Mouse (Mus musculus): ENCODE results near the gene Gm13696. TPM values are rescaled to one million over a fixed set of nuclear protein-coding genes. Genes with fewer than 3 reads are reported as not detected.
"Not testable (repeated sequence)": the region's sequence is repeated elsewhere in the genome, so short reads cannot be mapped to it uniquely, and the experiment has no call there.

The Gm13696 gene
- polyA plus RNA-seq, 1 experiment from 2014 or later, result not detected

DNA sequence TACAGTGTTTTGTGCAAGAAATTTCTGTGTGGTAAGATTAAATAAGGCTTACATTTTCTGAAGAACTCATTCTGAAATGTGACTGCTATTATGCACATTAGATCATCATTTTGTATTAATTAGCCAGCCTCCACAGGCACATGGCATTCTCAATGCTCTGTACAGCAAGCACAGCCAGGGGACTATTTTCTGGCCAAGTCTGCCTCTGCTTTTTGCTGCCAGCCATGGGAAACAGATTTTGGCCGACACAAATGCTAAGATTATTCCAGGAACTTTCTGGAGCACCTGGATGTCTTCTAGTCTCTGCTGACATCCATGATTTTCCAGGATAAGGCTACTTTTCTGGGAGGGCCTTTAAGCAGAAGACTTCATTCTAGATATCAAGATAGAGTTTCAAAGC, 36.0 kb downstream of the Gm13696 start:
- Histone ChIP-seq H3K4me1 (no peaks in the 10 kb centered on the region), H3K4me3 (no peak overlapping the region), H3K9me3 (replicated peaks) (no peaks in the 10 kb centered on the region), H3K36me3 (no peaks in the 10 kb centered on the region), H3K27ac (no peak overlapping the region), H3K27me3 (ENCODE audit: low read depth, poor library complexity, severe bottlenecking) (no peaks in the 10 kb centered on the region)
- DNase-seq (ENCODE audit: low spot score), result no peak
- 79% methylated on average over 1 of the region's 1 CpGs for WGBS

GRCm38 (mm10) chr2:84009818-84010217, 36.9 kb downstream of the Gm13696 start:
- Histone ChIP-seq H3K9me3 (replicated peaks) (no peaks in the 10 kb centered on the region), H3K36me3 (no peaks in the 10 kb centered on the region), H3K27me3 (ENCODE audit: low read depth, poor library complexity, severe bottlenecking) (no peaks in the 10 kb centered on the region), H3K4me1 (no peaks in the 10 kb centered on the region), H3K4me3 (no peak overlapping the region), H3K27ac (no peak overlapping the region)
- no peak for DNase-seq (ENCODE audit: low spot score)
- 78% methylated on average over 3 of the region's 3 CpGs for WGBS

GRCm38 (mm10) chr2:84014572-84014971, 41.6 kb downstream of the Gm13696 start:
- Histone ChIP-seq H3K36me3 (no peaks in the 10 kb centered on the region), H3K27ac (no peak overlapping the region), H3K4me3 (no peak overlapping the region), H3K27me3 (ENCODE audit: low read depth, poor library complexity, severe bottlenecking) (no peaks in the 10 kb centered on the region), H3K4me1 (no peaks in the 10 kb centered on the region), H3K9me3 (replicated peaks) (no peaks in the 10 kb centered on the region)
- WGBS, result 76% methylated on average over 6 of the region's 6 CpGs
- DNase-seq (ENCODE audit: low spot score), result no peak

DNA sequence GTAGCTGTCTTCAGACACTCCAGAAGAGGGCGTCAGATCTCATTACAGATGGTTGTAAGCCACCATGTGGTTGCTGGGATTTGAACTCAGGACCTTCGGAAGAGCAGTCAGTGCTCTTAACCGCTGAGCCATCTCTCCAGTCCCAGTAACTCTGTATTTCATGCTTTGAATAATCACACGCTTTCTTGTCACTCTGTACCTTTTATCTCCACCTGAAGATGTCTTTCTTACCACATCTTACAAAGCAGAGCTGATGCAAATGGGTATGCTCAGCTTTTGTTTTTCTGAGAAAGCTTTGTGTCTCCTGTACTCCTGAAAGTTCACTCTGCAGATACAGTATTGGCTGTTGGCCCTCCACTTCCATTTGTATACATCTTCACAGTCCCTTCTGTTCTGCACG, 43.4 kb downstream of the Gm13696 start:
- not testable (repeated sequence) for H3K27ac ChIP-seq; DNase-seq (ENCODE audit: low spot score); H3K4me1 ChIP-seq; H3K27me3 ChIP-seq (ENCODE audit: low read depth, poor library complexity, severe bottlenecking); H3K9me3 ChIP-seq (replicated peaks); H3K4me3 ChIP-seq; H3K36me3 ChIP-seq
- 90% methylated on average over 5 of the region's 5 CpGs for WGBS

DNA sequence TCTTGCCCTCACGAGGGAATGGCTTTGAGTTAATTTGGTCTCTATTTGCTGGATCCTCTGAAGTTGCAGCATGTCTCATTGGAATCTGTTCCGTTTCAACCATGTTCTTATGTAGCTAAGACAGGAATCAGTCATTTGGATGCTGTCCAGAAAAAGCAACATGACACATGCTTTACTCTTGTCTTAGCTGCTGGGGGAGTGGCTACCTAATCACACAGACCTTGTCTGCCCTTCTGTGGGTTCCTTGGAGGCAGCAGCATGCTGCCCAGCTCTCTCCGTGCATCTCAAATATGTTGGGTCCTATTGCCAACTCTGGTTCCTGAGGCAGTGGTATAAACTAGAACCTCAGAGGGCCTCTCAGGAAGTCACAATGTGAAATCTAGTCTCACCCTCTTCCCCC, 45.4 kb downstream of the Gm13696 start:
- H3K27me3 ChIP-seq (ENCODE audit: low read depth, poor library complexity, severe bottlenecking), result no peaks in the 10 kb centered on the region
- H3K27ac ChIP-seq, result no peak overlapping the region
- peaks cover 3% of the 10 kb centered on the region; the same call in 1 of the 2 replicates for H3K4me1 ChIP-seq
- DNase-seq (ENCODE audit: low spot score), result no peak
- no peaks in the 10 kb centered on the region for H3K36me3 ChIP-seq
- 65% methylated on average over 3 of the region's 3 CpGs for WGBS
- no peaks in the 10 kb centered on the region for H3K9me3 ChIP-seq (replicated peaks)
- no peak overlapping the region for H3K4me3 ChIP-seq

DNA sequence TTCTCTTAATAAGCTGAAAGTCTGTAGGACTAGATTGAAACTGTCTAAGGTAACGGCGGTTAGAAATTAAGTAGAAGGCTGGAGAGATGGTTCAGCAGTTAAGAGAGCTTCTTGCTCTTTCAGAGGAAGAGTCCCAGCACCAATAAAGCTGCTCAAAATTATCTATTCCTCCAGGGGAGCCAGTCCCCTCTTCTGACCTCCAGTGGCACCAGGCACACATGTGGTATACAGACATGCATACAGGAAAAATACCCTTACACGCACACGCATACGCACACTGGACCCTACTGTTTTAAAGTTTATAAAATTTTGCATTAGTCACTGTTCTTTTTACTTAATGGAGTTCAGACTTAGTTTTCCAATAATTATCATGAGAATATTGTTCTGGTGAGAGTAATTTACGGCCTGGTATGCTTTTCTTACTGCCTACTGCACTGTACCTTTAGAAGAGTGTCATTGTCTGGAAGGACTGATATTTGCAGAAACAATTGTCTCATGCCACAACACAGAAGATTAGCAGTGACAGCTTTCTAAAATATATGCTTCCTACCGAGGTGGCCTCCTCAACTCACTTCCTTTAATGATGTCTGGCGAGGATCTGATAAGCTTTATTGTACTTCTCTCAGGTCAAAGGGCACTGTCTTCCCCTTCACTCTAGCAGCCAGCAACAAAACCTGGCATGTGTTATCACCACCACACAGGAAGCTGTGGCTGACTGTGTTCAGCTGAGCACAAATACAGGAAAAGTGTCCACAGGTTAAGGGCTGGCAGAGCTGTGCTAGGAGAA, 46.8 kb downstream of the Gm13696 start:
- H3K27ac ChIP-seq, result no peak overlapping the region
- DNase-seq (ENCODE audit: low spot score), result no peak
- H3K4me1 ChIP-seq, result peaks cover 3% of the 10 kb centered on the region; the same call in 1 of the 2 replicates
- no peaks in the 10 kb centered on the region for H3K27me3 ChIP-seq (ENCODE audit: low read depth, poor library complexity, severe bottlenecking)
- H3K9me3 ChIP-seq (replicated peaks), result no peaks in the 10 kb centered on the region
- 67% methylated on average over 8 of the region's 8 CpGs for WGBS
- H3K4me3 ChIP-seq, result no peak overlapping the region
- H3K36me3 ChIP-seq, result no peaks in the 10 kb centered on the region

DNA sequence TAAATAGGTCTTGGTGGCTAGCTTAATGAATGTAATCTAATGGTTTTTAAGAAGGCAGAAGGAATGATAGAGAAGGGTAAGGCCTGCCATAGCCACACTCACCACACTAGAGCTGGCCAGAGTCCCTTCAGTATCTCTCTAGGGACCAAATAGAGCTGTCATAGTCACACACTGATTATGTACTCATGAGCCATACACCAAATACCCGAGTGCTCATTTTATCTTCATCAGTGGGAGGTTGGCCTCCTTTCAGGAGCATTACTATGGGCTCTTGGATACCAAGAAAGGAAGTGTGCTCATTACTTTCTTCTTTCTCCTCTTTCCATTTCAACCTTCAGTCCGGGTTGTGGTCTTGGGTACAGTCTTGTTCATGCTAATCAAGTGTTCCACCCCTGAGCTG, 49.0 kb downstream of the Gm13696 start:
- Histone ChIP-seq H3K27ac (no peak overlapping the region), H3K27me3 (ENCODE audit: low read depth, poor library complexity, severe bottlenecking) (no peaks in the 10 kb centered on the region), H3K4me3 (no peak overlapping the region), H3K36me3 (no peaks in the 10 kb centered on the region), H3K4me1 (peaks cover 3% of the 10 kb centered on the region; the same call in 1 of the 2 replicates), H3K9me3 (replicated peaks) (no peaks in the 10 kb centered on the region)
- no peak for DNase-seq (ENCODE audit: low spot score)
- WGBS, result 89% methylated on average over 2 of the region's 2 CpGs

DNA sequence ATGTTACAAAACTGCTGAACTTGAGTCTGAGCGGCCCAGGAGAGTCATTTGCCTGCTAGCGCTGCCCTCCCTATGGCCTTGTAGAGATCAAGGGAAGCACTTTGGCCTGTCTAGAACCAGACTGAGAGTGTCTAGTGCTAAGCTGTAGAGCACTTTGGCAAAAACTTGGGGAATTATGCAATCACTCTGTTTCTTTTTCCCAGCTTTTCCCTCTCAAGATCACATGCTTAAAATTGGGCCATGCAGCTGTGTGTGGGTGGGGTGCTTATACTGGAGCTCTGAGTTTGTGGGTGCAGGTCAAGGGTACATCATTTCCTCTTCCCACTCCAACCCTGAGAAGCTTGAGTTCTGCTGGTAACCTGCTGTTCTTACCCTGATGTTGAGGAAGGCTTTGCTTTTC, 50.0 kb downstream of the Gm13696 start:
- no peaks in the 10 kb centered on the region for H3K27me3 ChIP-seq (ENCODE audit: low read depth, poor library complexity, severe bottlenecking)
- no peak overlapping the region for H3K4me3 ChIP-seq
- no peak for DNase-seq (ENCODE audit: low spot score)
- WGBS, result 89% methylated on average over 2 of the region's 2 CpGs
- H3K27ac ChIP-seq, result no peak overlapping the region
- peaks cover 3% of the 10 kb centered on the region; the same call in 1 of the 2 replicates for H3K4me1 ChIP-seq
- H3K36me3 ChIP-seq, result no peaks in the 10 kb centered on the region
- no peaks in the 10 kb centered on the region for H3K9me3 ChIP-seq (replicated peaks)

DNA sequence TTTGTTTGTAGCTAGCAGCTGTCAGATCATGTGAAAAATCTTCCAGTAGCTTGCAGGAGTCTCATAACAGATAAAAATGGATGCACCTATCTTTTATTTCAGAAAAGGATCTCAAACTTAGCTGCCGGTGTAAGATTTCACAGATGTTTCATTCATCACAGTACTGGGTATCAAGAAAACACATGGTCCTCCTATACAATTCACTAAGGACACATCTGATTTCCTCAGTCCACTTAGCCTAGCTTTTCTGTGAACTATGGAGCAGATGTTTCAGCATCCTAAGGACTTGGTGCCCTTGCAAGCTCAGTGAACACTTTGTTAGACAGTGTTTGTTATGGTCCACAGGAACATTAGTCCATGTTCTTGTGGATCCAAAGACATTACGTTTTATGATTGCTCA, 50.4 kb downstream of the Gm13696 start:
- Histone ChIP-seq H3K27ac (no peak overlapping the region), H3K27me3 (ENCODE audit: low read depth, poor library complexity, severe bottlenecking) (no peaks in the 10 kb centered on the region), H3K4me1 (peaks cover 3% of the 10 kb centered on the region; the same call in 1 of the 2 replicates), H3K4me3 (no peak overlapping the region), H3K36me3 (no peaks in the 10 kb centered on the region), H3K9me3 (replicated peaks) (no peaks in the 10 kb centered on the region)
- no peak for DNase-seq (ENCODE audit: low spot score)
- 93% methylated on average over 2 of the region's 2 CpGs for WGBS

Other genes starting within 250 kb of the Gm13696 start
- 53.0 and 56.0 TPM in 2 replicates for gene Itgav, start 248.7 kb upstream of the Gm13696 start, polyA plus RNA-seq (2016; fragmentation: Nextera tagmentation; extraction: Ambion mirVana)
- gene Fam171b, start 160.5 kb upstream of the Gm13696 start, polyA plus RNA-seq (2016; fragmentation: Nextera tagmentation; extraction: Ambion mirVana), result 9.5 and 15.4 TPM in 2 replicates
- not detected in 2 replicates for gene Zswim2, start 31.9 kb upstream of the Gm13696 start, polyA plus RNA-seq (2016; fragmentation: Nextera tagmentation; extraction: Ambion mirVana)
- gene Gm13698, start 17.4 kb upstream of the Gm13696 start, polyA plus RNA-seq (2016; fragmentation: Nextera tagmentation; extraction: Ambion mirVana), result not detected in 2 replicates
- not detected in 2 replicates for gene Gm13693, start 11.6 kb upstream of the Gm13696 start, polyA plus RNA-seq (2016; fragmentation: Nextera tagmentation; extraction: Ambion mirVana)
- not detected in 2 replicates for gene Gm13695, start 5.8 kb upstream of the Gm13696 start, polyA plus RNA-seq (2016; fragmentation: Nextera tagmentation; extraction: Ambion mirVana)
- gene Gm13694, start 5.8 kb downstream of the Gm13696 start, polyA plus RNA-seq (2016; fragmentation: Nextera tagmentation; extraction: Ambion mirVana), result not detected in 2 replicates
- not detected in 2 replicates for gene Gm13697, start 11.6 kb downstream of the Gm13696 start, polyA plus RNA-seq (2016; fragmentation: Nextera tagmentation; extraction: Ambion mirVana)
- gene Gm13691, start 17.4 kb downstream of the Gm13696 start, polyA plus RNA-seq (2016; fragmentation: Nextera tagmentation; extraction: Ambion mirVana), result not detected in 2 replicates